Mouse (Mus musculus): Measurements from ENCODE around the gene Psmb10. TPM values are rescaled to one million over a fixed set of nuclear protein-coding genes. Genes with fewer than 3 reads are reported as not detected.

Psmb10 gene
- polyA plus RNA-seq, 1 experiment from 2014 or later: 51.7 TPM

DNA sequence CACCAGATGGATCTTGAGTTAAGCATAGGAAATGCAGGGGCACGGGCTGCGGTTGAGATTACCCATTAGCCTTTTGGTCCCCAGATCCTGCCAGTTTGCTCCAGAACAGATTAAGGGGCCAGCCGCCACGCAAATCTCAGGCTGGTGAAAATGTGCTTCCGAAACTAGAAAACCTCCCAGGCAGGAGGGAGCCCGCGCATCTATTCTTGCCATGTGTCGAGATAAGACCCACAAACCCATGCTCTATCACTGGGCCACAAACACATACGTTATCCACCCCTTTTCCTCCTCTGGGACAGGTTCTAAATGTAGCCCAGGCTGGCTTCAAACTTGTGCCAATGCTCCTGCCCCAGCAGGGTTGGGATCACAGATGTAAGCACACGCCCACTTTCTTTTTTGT, 23.3 kb upstream of the Psmb10 start:
- peaks cover 25% of the 10 kb centered on the region for H3K4me1 ChIP-seq
- no peak overlapping the region for H3K4me3 ChIP-seq
- no peaks in the 10 kb centered on the region for H3K27me3 ChIP-seq
- no peak overlapping the region for H3K4me2 ChIP-seq
- H3K9ac ChIP-seq: no peak overlapping the region
- 83% methylated on average over 10 of the region's 10 CpGs for WGBS
- no peak overlapping the region for H3K27ac ChIP-seq
- ATAC-seq (ENCODE audit: borderline replicate concordance, extremely low read depth, low FRiP score, low TSS enrichment): no peak
- no peaks in the 10 kb centered on the region for H3K9me3 ChIP-seq
- H3K36me3 ChIP-seq: peaks cover 16% of the 10 kb centered on the region

- Histone ChIP-seq H3K4me2 (no peak overlapping the region), H3K27me3 (no peaks in the 10 kb centered on the region), H3K36me3 (peaks cover 18% of the 10 kb centered on the region), H3K9ac (no peak overlapping the region), H3K4me3 (no peak overlapping the region), H3K4me1 (peaks cover 21% of the 10 kb centered on the region), H3K9me3 (no peaks in the 10 kb centered on the region), H3K27ac (no peak overlapping the region)
- ATAC-seq (ENCODE audit: borderline replicate concordance, extremely low read depth, low FRiP score, low TSS enrichment): no peak
- WGBS: 79% methylated on average over 14 of the region's 14 CpGs
These were observed 22.9 kb upstream of the Psmb10 start for GRCm38 (mm10) chr8:105961101-105961500.

DNA sequence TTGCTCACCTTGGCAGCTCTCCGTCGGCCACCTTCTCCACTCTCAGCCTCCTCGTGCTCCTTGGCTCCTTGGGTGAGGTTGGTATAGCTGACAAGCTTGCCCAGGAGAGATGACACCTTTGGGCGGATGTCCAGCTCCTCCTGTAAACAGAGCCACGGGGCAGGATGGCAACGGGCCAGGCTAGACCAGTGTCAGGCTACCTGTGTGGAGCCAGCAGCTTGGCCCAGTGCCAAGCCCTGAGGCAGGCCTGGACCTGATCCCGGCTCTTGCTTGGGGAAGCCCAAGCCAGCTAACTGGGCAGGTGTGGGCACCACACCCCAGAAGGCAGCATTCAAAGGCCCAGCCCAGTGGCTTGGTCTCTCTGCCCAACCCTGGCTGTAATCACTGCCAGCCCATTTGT, 21.1 kb upstream of the Psmb10 start:
- peak; percentile 35; the same call in 1 of the 2 replicates for ATAC-seq (ENCODE audit: borderline replicate concordance, extremely low read depth, low FRiP score, low TSS enrichment)
- H3K4me1 ChIP-seq: peaks cover 11% of the 10 kb centered on the region
- H3K4me2 ChIP-seq: no peak overlapping the region
- H3K27ac ChIP-seq: no peak overlapping the region
- H3K4me3 ChIP-seq: no peak overlapping the region
- H3K9ac ChIP-seq: no peak overlapping the region
- H3K9me3 ChIP-seq: no peaks in the 10 kb centered on the region
- H3K36me3 ChIP-seq: peaks cover 26% of the 10 kb centered on the region
- WGBS: 63% methylated on average over 7 of the region's 7 CpGs
- H3K27me3 ChIP-seq: no peaks in the 10 kb centered on the region

DNA sequence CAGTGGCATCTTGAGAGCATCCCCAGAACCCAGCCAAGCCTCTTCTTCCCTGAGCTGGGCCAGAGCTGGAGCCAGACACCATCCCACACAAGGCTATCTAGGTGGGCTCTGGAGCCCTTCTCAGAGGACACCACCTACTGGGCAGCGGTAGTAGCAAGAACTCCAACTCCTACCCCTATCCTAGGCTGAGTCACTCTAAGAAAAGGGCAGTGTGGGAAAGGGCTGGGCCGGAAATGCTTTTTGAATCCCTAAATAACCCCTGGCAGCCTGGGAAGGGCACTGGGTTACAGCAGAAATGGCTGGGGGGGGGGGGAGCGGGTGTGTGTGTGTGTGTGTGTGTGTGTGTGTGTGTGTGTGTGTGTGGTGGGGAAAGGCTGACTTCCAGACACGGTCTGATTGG, 19.6 kb upstream of the Psmb10 start:
- WGBS: 68% methylated on average over 3 of the region's 4 CpGs
- ATAC-seq (ENCODE audit: borderline replicate concordance, extremely low read depth, low FRiP score, low TSS enrichment): no peak
- Histone ChIP-seq H3K9ac (no peak overlapping the region), H3K4me3 (no peak overlapping the region), H3K27me3 (no peaks in the 10 kb centered on the region), H3K9me3 (no peaks in the 10 kb centered on the region), H3K27ac (no peak overlapping the region), H3K4me2 (no peak overlapping the region), H3K36me3 (peaks cover 40% of the 10 kb centered on the region), H3K4me1 (peaks cover 4% of the 10 kb centered on the region; the same call in 1 of the 2 replicates)

- no peak overlapping the region for H3K9ac ChIP-seq
- WGBS: 92% methylated on average over 4 of the region's 4 CpGs
- ATAC-seq (ENCODE audit: borderline replicate concordance, extremely low read depth, low FRiP score, low TSS enrichment): no peak
- H3K27ac ChIP-seq: no peak overlapping the region
- H3K4me2 ChIP-seq: no peak overlapping the region
- H3K9me3 ChIP-seq: no peaks in the 10 kb centered on the region
- H3K27me3 ChIP-seq: no peaks in the 10 kb centered on the region
- H3K4me3 ChIP-seq: no peak overlapping the region
- peaks cover 4% of the 10 kb centered on the region; the same call in 1 of the 2 replicates for H3K4me1 ChIP-seq
- peaks cover 43% of the 10 kb centered on the region for H3K36me3 ChIP-seq
These were observed 18.3 kb upstream of the Psmb10 start for GRCm38 (mm10) chr8:105956556-105956955.

GRCm38 (mm10) chr8:105951057-105951659, 12.9 kb upstream of the Psmb10 start:
- no peak overlapping the region for H3K9ac ChIP-seq
- H3K36me3 ChIP-seq: peaks cover 73% of the 10 kb centered on the region
- no peaks in the 10 kb centered on the region for H3K27me3 ChIP-seq
- H3K4me1 ChIP-seq: peaks cover 16% of the 10 kb centered on the region
- no peak overlapping the region for H3K4me3 ChIP-seq
- H3K4me2 ChIP-seq: no peak overlapping the region
- peak overlapping the region; percentile 35; the same call in 1 of the 2 replicates for H3K27ac ChIP-seq
- ATAC-seq (ENCODE audit: borderline replicate concordance, extremely low read depth, low FRiP score, low TSS enrichment): no peak
- WGBS: 31% methylated on average over 7 of the region's 7 CpGs
- H3K9me3 ChIP-seq: no peaks in the 10 kb centered on the region

GRCm38 (mm10) chr8:105949350-105949749, 11.1 kb upstream of the Psmb10 start:
- Histone ChIP-seq H3K4me3 (no peak overlapping the region), H3K9ac (no peak overlapping the region), H3K4me1 (peaks cover 16% of the 10 kb centered on the region), H3K27ac (no peak overlapping the region), H3K27me3 (no peaks in the 10 kb centered on the region), H3K9me3 (no peaks in the 10 kb centered on the region), H3K36me3 (peaks cover 82% of the 10 kb centered on the region), H3K4me2 (no peak overlapping the region)
- ATAC-seq (ENCODE audit: borderline replicate concordance, extremely low read depth, low FRiP score, low TSS enrichment): no peak
- 53% methylated on average over 10 of the region's 10 CpGs for WGBS

- Histone ChIP-seq H3K27ac (no peak within 1 kb of the TSS), H3K27me3 (no peaks in the 10 kb centered on the region), H3K4me3 (no peak within 1 kb of the TSS), H3K9ac (no peak within 1 kb of the TSS), H3K36me3 (peaks cover 57% of the 10 kb centered on the region), H3K4me2 (no peak within 1 kb of the TSS), H3K9me3 (no peaks in the 10 kb centered on the region), H3K4me1 (peaks cover 3% of the 10 kb centered on the region; the same call in 1 of the 2 replicates)
- no peak for ATAC-seq (ENCODE audit: borderline replicate concordance, extremely low read depth, low FRiP score, low TSS enrichment)
- WGBS: 72% methylated on average over 8 of the region's 8 CpGs
These were observed 5.1 kb upstream of the Psmb10 start, which contains the start of gene Lcat for GRCm38 (mm10) chr8:105943321-105943739. Gene Lcat, minus strand, starts transcription at chr8:105943382.

- Histone ChIP-seq H3K4me1 (peaks cover 7% of the 10 kb centered on the region), H3K4me2 (no peak overlapping the region), H3K9ac (no peak overlapping the region), H3K27me3 (no peaks in the 10 kb centered on the region), H3K36me3 (peaks cover 53% of the 10 kb centered on the region), H3K4me3 (no peak overlapping the region), H3K9me3 (no peaks in the 10 kb centered on the region), H3K27ac (no peak overlapping the region)
- 86% methylated on average over 5 of the region's 5 CpGs for WGBS
- ATAC-seq (ENCODE audit: borderline replicate concordance, extremely low read depth, low FRiP score, low TSS enrichment): no peak
These were observed 4.3 kb upstream of the Psmb10 start for GRCm38 (mm10) chr8:105942542-105942941.

GRCm38 (mm10) chr8:105942026-105942425, 3.8 kb upstream of the Psmb10 start:
- Histone ChIP-seq H3K9me3 (no peaks in the 10 kb centered on the region), H3K27ac (no peak overlapping the region), H3K4me2 (no peak overlapping the region), H3K27me3 (no peaks in the 10 kb centered on the region), H3K4me3 (no peak overlapping the region), H3K9ac (no peak overlapping the region), H3K36me3 (peaks cover 48% of the 10 kb centered on the region), H3K4me1 (peaks cover 7% of the 10 kb centered on the region)
- WGBS: 92% methylated on average over 11 of the region's 11 CpGs
- ATAC-seq (ENCODE audit: borderline replicate concordance, extremely low read depth, low FRiP score, low TSS enrichment): no peak

DNA sequence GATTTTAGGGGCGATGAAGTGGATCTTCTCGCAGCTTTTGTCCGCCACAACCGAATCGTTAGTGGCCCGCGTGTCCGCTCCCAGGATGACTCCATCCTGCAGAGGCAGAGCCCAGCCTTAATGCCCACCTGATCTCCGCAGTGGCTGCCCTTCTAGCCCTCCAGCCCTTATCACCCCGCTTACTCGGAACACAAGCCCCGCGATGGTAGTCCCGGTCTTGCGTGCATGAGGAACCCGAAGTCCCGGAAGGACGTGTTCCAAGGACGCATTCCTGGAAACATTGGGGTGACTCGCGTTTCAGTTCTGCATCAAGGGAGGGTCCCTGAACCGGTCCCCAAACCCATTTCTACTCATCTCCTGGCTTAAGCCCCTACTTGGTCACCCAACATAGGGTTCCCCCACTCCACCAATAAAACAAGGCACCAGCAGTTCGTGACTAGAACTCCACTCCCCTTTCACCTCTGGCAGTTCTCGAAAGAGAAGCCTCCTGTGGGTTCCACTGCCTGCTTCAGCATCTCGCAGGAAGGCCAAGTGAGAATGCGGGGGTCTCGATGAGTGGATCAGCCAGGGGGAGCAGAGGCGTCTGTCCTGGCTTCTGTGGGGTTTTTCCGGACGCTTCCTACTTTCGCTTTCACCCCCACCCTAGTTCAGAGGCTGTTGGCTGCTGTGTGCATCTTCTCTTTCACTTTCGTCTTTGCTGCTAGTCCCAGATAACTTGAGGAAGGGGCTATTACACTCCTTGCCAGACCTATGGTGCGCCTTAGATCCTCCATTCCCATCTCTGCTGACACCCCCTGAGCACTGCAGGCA, 543 bp downstream of the Psmb10 start:
- Histone ChIP-seq H3K9ac (peak overlapping the region; percentile 74), H3K36me3 (0 out of 2 replicates have a peak, but pooled peaks cover 6% of the 10 kb centered on the region), H3K4me1 (peaks cover 16% of the 10 kb centered on the region), H3K4me2 (peak overlapping the region; percentile 95), H3K4me3 (peak overlapping the region; percentile 91), H3K27ac (peak overlapping the region; percentile 88), H3K9me3 (no peaks in the 10 kb centered on the region), H3K27me3 (no peaks in the 10 kb centered on the region)
- under 1% methylated on average over 33 of the region's 33 CpGs for WGBS
- 0 out of 2 replicates have a peak, but pooled peaks have one; percentile 9 for ATAC-seq (ENCODE audit: borderline replicate concordance, extremely low read depth, low FRiP score, low TSS enrichment)

DNA sequence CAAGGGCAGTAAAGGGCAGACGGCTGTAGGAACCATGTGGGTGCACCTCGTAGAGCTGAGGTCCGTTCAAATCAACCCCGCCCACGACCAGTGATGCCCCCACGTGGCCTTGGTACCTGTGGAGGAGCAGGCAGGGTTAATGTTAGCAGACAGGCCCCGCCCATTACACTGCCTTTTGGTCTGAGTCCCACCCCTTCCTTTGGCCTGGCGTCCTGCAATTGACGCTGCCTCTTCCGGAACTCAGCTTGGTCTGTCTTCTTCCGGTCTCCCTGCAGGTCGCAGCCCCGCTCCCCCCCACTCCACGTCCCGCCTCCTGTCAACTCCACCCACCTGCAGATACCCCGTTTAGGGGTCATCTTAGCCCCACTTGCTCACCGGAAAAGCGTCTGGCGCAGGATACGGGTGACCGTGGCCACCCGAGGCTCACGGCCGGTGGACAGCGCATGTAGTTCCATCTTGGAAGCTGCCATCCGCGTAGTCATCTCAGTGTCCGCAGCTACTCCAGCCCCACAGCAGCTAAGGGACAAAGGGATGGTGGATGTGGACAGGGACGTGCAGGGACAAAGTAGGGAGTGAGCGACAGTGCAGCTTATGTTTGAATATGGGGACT, 1.3 kb downstream of the Psmb10 start:
- Histone ChIP-seq H3K9me3 (no peaks in the 10 kb centered on the region), H3K27me3 (no peaks in the 10 kb centered on the region), H3K4me2 (peak overlapping the region; percentile 95), H3K4me1 (peaks cover 16% of the 10 kb centered on the region), H3K9ac (peak overlapping the region; percentile 74), H3K36me3 (0 out of 2 replicates have a peak, but pooled peaks cover 6% of the 10 kb centered on the region), H3K4me3 (peak overlapping the region; percentile 91), H3K27ac (peak overlapping the region; percentile 88)
- under 1% methylated on average over 30 of the region's 30 CpGs for WGBS
- ATAC-seq (ENCODE audit: borderline replicate concordance, extremely low read depth, low FRiP score, low TSS enrichment): peak; percentile 90

Data from lung, embryonic 15.5 days (tissue).